Mouse (Mus musculus) ovary, adult 10 weeks (tissue): Measurements from ENCODE around the gene Card9. TPM values are rescaled to one million over a fixed set of nuclear protein-coding genes. Genes with fewer than 3 reads are reported as not detected.

Source experiments
- polyA plus RNA-seq: library from polyadenylated mRNA; stranded (reverse); fragments of 350-450 nt; fragmentation: Illumina TruSeq; extraction: RNeasy Lipid Tissue Mini Kit (QIAGEN cat#74804); gene quantifications from one replicate; pipeline ENCODE4 v1.2.3, GENCODE M21; 2014

The Card9 gene
- polyA plus RNA-seq = not detected

GRCm38 (mm10) chr2:26360772-26361171 is at the start of gene Card9:
TSS of gene Card9 (minus strand) at chr2:26360918.

GRCm38 (mm10) chr2:26408515-26409356 is 48.0 kb upstream of the Card9 start, which contains the start of gene Inpp5e:
TSS of gene Inpp5e (minus strand) at chr2:26409203.

GRCm38 (mm10) chr2:26389154-26389690 is 28.5 kb upstream of the Card9 start, which contains the start of the genes Entr1 and Pmpca:
TSS of gene Entr1 (minus strand) at chr2:26389316.
TSS of gene Pmpca (plus strand) at chr2:26389339.

GRCm38 (mm10) chr2:26380131-26380771 is 19.5 kb upstream of the Card9 start, which contains the start of gene Snapc4:
TSS of gene Snapc4 (minus strand) at chr2:26380653.

GRCm38 (mm10) chr2:26351358-26352290 is 9.1 kb downstream of the Card9 start, which contains the start of gene Dnlz:
TSS of gene Dnlz (minus strand) at chr2:26352110.

GRCm38 (mm10) chr2:26315072-26315924 is 45.4 kb downstream of the Card9 start, which contains the start of gene Gpsm1:
TSS of gene Gpsm1 (plus strand) at chr2:26315515.

Other genes with a start within 250 kb of the Card9 start
- 15.5 TPM for gene Nacc2, start 237.7 kb downstream of the Card9 start, polyA plus RNA-seq
- gene Lhx3, start 152.6 kb downstream of the Card9 start, polyA plus RNA-seq = not detected
- gene Qsox2, start 123.4 kb downstream of the Card9 start, polyA plus RNA-seq = 23.4 TPM
- gene Ccdc187, start 66.4 kb downstream of the Card9 start, polyA plus RNA-seq = 1.00 TPM
- 2.8 TPM for gene Gpsm1, start 45.4 kb downstream of the Card9 start, polyA plus RNA-seq
- 0.48 TPM for gene Dnlz, start 8.8 kb downstream of the Card9 start, polyA plus RNA-seq
- 8.7 TPM for gene Snapc4, start 19.7 kb upstream of the Card9 start, polyA plus RNA-seq
- 23.9 TPM for gene Entr1, start 28.4 kb upstream of the Card9 start, polyA plus RNA-seq
- 139 TPM for gene Pmpca, start 28.4 kb upstream of the Card9 start, polyA plus RNA-seq
- gene Inpp5e, start 48.3 kb upstream of the Card9 start, polyA plus RNA-seq = 7.0 TPM
- gene Sec16a, start 84.3 kb upstream of the Card9 start, polyA plus RNA-seq = 55.8 TPM
- 1.4 TPM for gene Notch1, start 155.7 kb upstream of the Card9 start, polyA plus RNA-seq
- 3.4 TPM for gene Egfl7, start 219.1 kb upstream of the Card9 start, polyA plus RNA-seq
- gene Gm20532, start 225.7 kb upstream of the Card9 start, polyA plus RNA-seq = not detected
- gene Agpat2, start 243.5 kb upstream of the Card9 start, polyA plus RNA-seq = 1.1 TPM